7 mouse cellular contexts compared by ENCODE assay signal in the genomic region with DNA sequence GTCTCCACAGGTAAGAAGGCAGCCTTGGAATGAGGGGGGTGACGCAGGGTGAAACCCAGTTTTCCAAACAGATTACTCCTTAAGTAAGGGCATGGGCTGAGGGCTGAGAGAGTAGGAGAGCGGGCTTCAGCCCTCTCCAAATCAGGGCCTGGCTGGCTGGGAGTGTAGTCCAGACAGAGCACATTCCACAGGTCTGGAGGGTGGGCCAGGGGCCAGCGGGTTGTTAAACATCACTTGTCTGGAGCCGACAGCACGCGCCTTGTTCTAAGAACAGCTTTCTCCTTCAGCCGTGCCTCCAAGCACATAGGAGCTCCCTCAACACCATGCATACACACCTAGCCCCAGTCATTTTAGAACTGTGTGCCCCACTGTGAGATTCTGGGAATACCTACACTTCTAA. TPM values are rescaled to one million over a fixed set of nuclear protein-coding genes. Genes with fewer than 3 reads are reported as not detected.
DNase-seq lines count a peak whose midpoint lies in the region; ATAC-seq and TF ChIP-seq lines count a peak whose summit lies in the region.

No protein-coding gene starts in this region.

- H3K4me3 ChIP-seq in embryonic facial prominence, embryonic 11.5 days (ENCODE audit: low read depth, low read length): no peak overlapping the region
- H3K4me3 ChIP-seq in kidney, adult 2 months (ENCODE audit: insufficient read depth, low read depth, low read length): no peak overlapping the region

- 46% methylated on average over 7 of the region's 7 CpGs for WGBS in embryonic facial prominence, embryonic 11.5 days
- 23% methylated on average over 7 of the region's 7 CpGs for WGBS in kidney, adult 2 months

- H3K27ac ChIP-seq in embryonic facial prominence, embryonic 11.5 days (replicated peaks; ENCODE audit: low read depth, low read length): no peak overlapping the region
- H3K27ac ChIP-seq in kidney, adult 2 months (ENCODE audit: insufficient read depth, low read depth, low read length): peak overlapping the region; percentile 52

- 0 out of 2 replicates have a peak, but pooled peaks have one; percentile 60 for ATAC-seq in embryonic facial prominence, embryonic 11.5 days (replicated peaks; ENCODE audit: insufficient number of reproducible peaks, low FRiP score, low TSS enrichment, low read depth)
- ATAC-seq in megakaryocyte-erythroid progenitor cell, adult 5-6 weeks (replicated peaks; ENCODE audit: low FRiP score, low TSS enrichment, poor library complexity, severe bottlenecking): no peak
- ATAC-seq in frontal cortex, adult (ENCODE audit: low TSS enrichment): no peak

- no peaks in the 10 kb centered on the region for H3K36me3 ChIP-seq in embryonic facial prominence, embryonic 11.5 days (replicated peaks; ENCODE audit: control insufficient read depth, insufficient read depth, low read depth, low read length)
- no peaks in the 10 kb centered on the region; the same call in 1 of the 2 replicates for H3K36me3 ChIP-seq in kidney, adult 2 months (ENCODE audit: control insufficient read depth, insufficient read depth, low read length)

- H3K27me3 ChIP-seq in embryonic facial prominence, embryonic 11.5 days (ENCODE audit: control insufficient read depth, insufficient read depth, low read length): no peaks in the 10 kb centered on the region
- H3K27me3 ChIP-seq in kidney, adult 2 months (replicated peaks; ENCODE audit: control insufficient read depth, insufficient read depth, low read length): no peaks in the 10 kb centered on the region

- no peaks in the 10 kb centered on the region for H3K9me3 ChIP-seq in embryonic facial prominence, embryonic 11.5 days (replicated peaks; ENCODE audit: control insufficient read depth, low read length)

- no peak overlapping the region for H3K9ac ChIP-seq in embryonic facial prominence, embryonic 11.5 days (replicated peaks; ENCODE audit: low read length)

- no peak for TF ChIP-seq POLR2A in kidney, adult 2 months (IDR thresholded peaks at IDR 0.05; ENCODE audit: low read depth, low read length)

- peak; percentile 19 for DNase-seq in embryonic facial prominence, embryonic 11.5 days (ENCODE audit: low spot score)
- DNase-seq in gastrocnemius, adult 8-10 months (ENCODE audit: low spot score in 2 of 2): peak; percentile 17 to 47
- peak; percentile 90 for DNase-seq in kidney, adult 2 months
- DNase-seq in lung, postnatal 36 days: peak; percentile 86
- no peak for DNase-seq in thymus, postnatal 0 days (ENCODE audit: low spot score)

- H3K4me1 ChIP-seq in embryonic facial prominence, embryonic 11.5 days (ENCODE audit: control insufficient read depth, insufficient read depth, low read length): peaks cover 3% of the 10 kb centered on the region; the same call in 1 of the 2 replicates
- peaks cover 48% of the 10 kb centered on the region for H3K4me1 ChIP-seq in kidney, adult 2 months (ENCODE audit: control insufficient read depth, insufficient read depth, low read length)

- no peak for TF ChIP-seq CTCF in kidney, adult 2 months (conservative IDR thresholded peaks at IDR 0.05; ENCODE audit: insufficient read depth, insufficient read length, low read depth, low read length)

- no peak overlapping the region for H3K4me2 ChIP-seq in embryonic facial prominence, embryonic 11.5 days (ENCODE audit: low read depth, low read length)

RNA-seq across cellular contexts. Expression of gene Creb3l2, which starts 26.9 kb away (rescaled TPM):
- polyA plus RNA-seq in embryonic facial prominence, embryonic 11.5 days (2014; fragmentation: Nextera tagmentation; extraction: Ambion mirVana): 16.3 TPM in 2 replicates
- total RNA-seq in gastrocnemius, adult 8-10 months (2022): 10 to 100 TPM in 3 of 4 experiments, 1 to 10 TPM in 1; 10.0 to 13.7 (median 11.1) TPM
- 23.3 and 25.0 TPM in 2 replicates for polyA plus RNA-seq in kidney, adult 2 months (2012; rRNA removed)
- total RNA-seq in megakaryocyte-erythroid progenitor cell, adult 5-6 weeks (2014; fragmentation: Nextera tagmentation): 15.3 and 18.3 TPM in 2 replicates
- 3.4 and 7.3 TPM in 2 replicates for total RNA-seq in megakaryocyte-erythroid progenitor cell, adult 5-6 weeks (2017)
- polyA plus RNA-seq in thymus, postnatal 0 days (2015; fragmentation: Nextera tagmentation; extraction: Ambion mirVana): 6.2 and 6.6 TPM in 2 replicates
